In genomic region chr6:83069488-83070246, GRCm38 (mm10) we compare ENCODE assay signal across 10 mouse cellular contexts. TPM values are rescaled to one million over a fixed set of nuclear protein-coding genes. Genes with fewer than 3 reads are reported as not detected.
DNase-seq lines count a peak whose midpoint lies in the region; ATAC-seq and TF ChIP-seq lines count a peak whose summit lies in the region.
"Had no signal": no experiment of that assay in that cellular context is flagged by ENCODE, and none has a peak within 500 bp of the region (broad histone marks: within the 10 kb centered on the region; RNA-seq: fewer than 3 reads in every experiment).

No protein-coding gene starts in this region.

- TF ChIP-seq CTCF in heart, postnatal 0 days (IDR thresholded peaks at IDR 0.05; ENCODE audit: low read depth), result no peak

- no peak for DNase-seq in heart, adult 11 months
- DNase-seq in R1 (ENCODE audit: low read depth, low spot score), result peak; percentile 37
- DNase-seq in heart, postnatal 0 days (ENCODE audit: low spot score), result no peak
- peak; percentile 62 for DNase-seq in midbrain, embryonic 10.5 days (ENCODE audit: low spot score)
- no peak for DNase-seq in urinary bladder, postnatal 4 days (ENCODE audit: low spot score in 2 of 2)
- no peak for DNase-seq in right cerebral cortex, postnatal 4 days
- no peak for DNase-seq in layer of hippocampus, postnatal 25 days (ENCODE audit: extremely low spot score in 1 of 2, low spot score in 1 of 2)
- DNase-seq: spleen, adult 18-20 months had no signal

- no peak overlapping the region for H3K27ac ChIP-seq in heart, embryonic 12.5 days (ENCODE audit: poor library complexity, severe bottlenecking)
- H3K27ac ChIP-seq in heart, postnatal 0 days (ENCODE audit: low read depth), result no peak overlapping the region
- no peak overlapping the region for H3K27ac ChIP-seq in midbrain, embryonic 10.5 days (replicated peaks)

- no peak for ATAC-seq in heart, embryonic 12.5 days (ENCODE audit: insufficient number of reproducible peaks, low FRiP score)
- no peak for ATAC-seq in heart, postnatal 0 days (ENCODE audit: insufficient read depth, low read depth)

- H3K4me2 ChIP-seq in heart, embryonic 12.5 days, result peak overlapping the region; percentile 32
- H3K4me2 ChIP-seq in heart, postnatal 0 days (ENCODE audit: low read depth, low read length), result peak overlapping the region; percentile 13; the same call in 1 of the 2 replicates

- peak overlapping the region; percentile 29 for H3K4me3 ChIP-seq in heart, embryonic 12.5 days
- peak overlapping the region; percentile 35 for H3K4me3 ChIP-seq in heart, postnatal 0 days (ENCODE audit: low read depth, low read length)
- peak overlapping the region; percentile 41 for H3K4me3 ChIP-seq in midbrain, embryonic 10.5 days

- no peaks in the 10 kb centered on the region for H3K36me3 ChIP-seq in heart, embryonic 12.5 days
- H3K36me3 ChIP-seq in heart, postnatal 0 days (replicated peaks; ENCODE audit: control insufficient read depth, insufficient read depth, low read length), result no peaks in the 10 kb centered on the region
- H3K36me3 ChIP-seq in midbrain, embryonic 10.5 days, result no peaks in the 10 kb centered on the region

- peaks cover 27% of the 10 kb centered on the region for H3K4me1 ChIP-seq in heart, embryonic 12.5 days (replicated peaks)
- peaks cover 3% of the 10 kb centered on the region; the same call in 1 of the 2 replicates for H3K4me1 ChIP-seq in heart, postnatal 0 days (ENCODE audit: control insufficient read depth, insufficient read depth)
- H3K4me1 ChIP-seq in midbrain, embryonic 10.5 days, result peaks cover 38% of the 10 kb centered on the region

- WGBS in heart, embryonic 12.5 days, result 1% methylated on average over 69 of the region's 69 CpGs
- 2% methylated on average over 68 of the region's 69 CpGs for WGBS in heart, postnatal 0 days
- 1% methylated on average over 69 of the region's 69 CpGs for WGBS in midbrain, embryonic 10.5 days

- H3K27me3 ChIP-seq in heart, embryonic 12.5 days (replicated peaks), result peaks cover 96% of the 10 kb centered on the region
- H3K27me3 ChIP-seq in heart, postnatal 0 days (ENCODE audit: control insufficient read depth, insufficient read depth, low read length), result peaks cover 97% of the 10 kb centered on the region
- peaks cover 100% of the 10 kb centered on the region for H3K27me3 ChIP-seq in midbrain, embryonic 10.5 days (ENCODE audit: low read depth, poor library complexity, severe bottlenecking)

- no peak for TF ChIP-seq EP300 in heart, postnatal 0 days (IDR thresholded peaks at IDR 0.05; ENCODE audit: low read depth)

- no peak overlapping the region for H3K9ac ChIP-seq in heart, embryonic 12.5 days
- no peak overlapping the region for H3K9ac ChIP-seq in heart, postnatal 0 days (replicated peaks; ENCODE audit: low read depth, low read length)

- H3K9me3 ChIP-seq in heart, embryonic 12.5 days (replicated peaks), result no peaks in the 10 kb centered on the region
- H3K9me3 ChIP-seq in heart, postnatal 0 days (replicated peaks; ENCODE audit: control insufficient read depth, low read length), result no peaks in the 10 kb centered on the region
- H3K9me3 ChIP-seq in midbrain, embryonic 10.5 days (replicated peaks), result no peaks in the 10 kb centered on the region

RNA-seq across cellular contexts. Expression of gene Tlx2, which starts 0.4 kb away (rescaled TPM):
- 0.18 and 0.24 TPM in 2 replicates for polyA plus RNA-seq in heart, embryonic 12.5 days (2016; fragmentation: Nextera tagmentation; extraction: Ambion mirVana)
- not detected in 2 replicates for total RNA-seq in heart, postnatal 0 days (2014; rRNA removed; ENCODE audit: low replicate concordance)
- polyA plus RNA-seq in heart, postnatal 0 days (2015; fragmentation: Nextera tagmentation; extraction: Ambion mirVana), result not detected in 2 replicates
- polyA plus RNA-seq in midbrain, embryonic 10.5 days (2016; fragmentation: Nextera tagmentation; extraction: Ambion mirVana), result 0.79 TPM in 1 of 2 replicates, not detected in the other
- total RNA-seq in layer of hippocampus, postnatal 25 days (2021), result not detected
- polyA plus RNA-seq: cortical plate, adult 2 months had no signal

RNA-seq across cellular contexts. Expression of gene Pcgf1, which starts 8.0 kb away (rescaled TPM):
- 12.5 and 14.9 TPM in 2 replicates for polyA plus RNA-seq in heart, embryonic 12.5 days (2016; fragmentation: Nextera tagmentation; extraction: Ambion mirVana)
- 12.1 and 14.8 TPM in 2 replicates for total RNA-seq in heart, postnatal 0 days (2014; rRNA removed; ENCODE audit: low replicate concordance)
- polyA plus RNA-seq in heart, postnatal 0 days (2015; fragmentation: Nextera tagmentation; extraction: Ambion mirVana), result 13.2 and 14.7 TPM in 2 replicates
- 36.5 and 37.7 TPM in 2 replicates for polyA plus RNA-seq in midbrain, embryonic 10.5 days (2016; fragmentation: Nextera tagmentation; extraction: Ambion mirVana)
- total RNA-seq in layer of hippocampus, postnatal 25 days (2021), result 10 to 100 TPM; 30.3 to 33.0 TPM

RNA-seq across cellular contexts. Expression of gene Dqx1, which starts 12.0 kb away (rescaled TPM):
- 0.48 and 0.64 TPM in 2 replicates for polyA plus RNA-seq in heart, embryonic 12.5 days (2016; fragmentation: Nextera tagmentation; extraction: Ambion mirVana)
- total RNA-seq in heart, postnatal 0 days (2014; rRNA removed; ENCODE audit: low replicate concordance), result not detected in 2 replicates
- polyA plus RNA-seq in heart, postnatal 0 days (2015; fragmentation: Nextera tagmentation; extraction: Ambion mirVana), result 0.08 and 0.32 TPM in 2 replicates
- polyA plus RNA-seq in midbrain, embryonic 10.5 days (2016; fragmentation: Nextera tagmentation; extraction: Ambion mirVana), result 1.8 and 2.0 TPM in 2 replicates
- 1 to 10 TPM in 1 of 2 experiments, under 1 TPM in 1; 0.81 to 1.1 TPM for total RNA-seq in layer of hippocampus, postnatal 25 days (2021)

RNA-seq across cellular contexts. Expression of gene Htra2, which starts 14.6 kb away (rescaled TPM):
- polyA plus RNA-seq in heart, embryonic 12.5 days (2016; fragmentation: Nextera tagmentation; extraction: Ambion mirVana), result 86.7 and 86.9 TPM in 2 replicates
- total RNA-seq in heart, postnatal 0 days (2014; rRNA removed; ENCODE audit: low replicate concordance), result 46.3 and 50.3 TPM in 2 replicates
- polyA plus RNA-seq in heart, postnatal 0 days (2015; fragmentation: Nextera tagmentation; extraction: Ambion mirVana), result 55.4 and 61.9 TPM in 2 replicates
- 79.7 and 82.7 TPM in 2 replicates for polyA plus RNA-seq in midbrain, embryonic 10.5 days (2016; fragmentation: Nextera tagmentation; extraction: Ambion mirVana)
- 10 to 100 TPM; 51.8 to 52.7 TPM for total RNA-seq in layer of hippocampus, postnatal 25 days (2021)

RNA-seq across cellular contexts. Expression of gene Aup1, which starts 15.3 kb away (rescaled TPM):
- polyA plus RNA-seq in heart, embryonic 12.5 days (2016; fragmentation: Nextera tagmentation; extraction: Ambion mirVana), result 120 and 131 TPM in 2 replicates
- 156 and 219 TPM in 2 replicates for total RNA-seq in heart, postnatal 0 days (2014; rRNA removed; ENCODE audit: low replicate concordance)
- polyA plus RNA-seq in heart, postnatal 0 days (2015; fragmentation: Nextera tagmentation; extraction: Ambion mirVana), result 104 and 108 TPM in 2 replicates
- 162 and 175 TPM in 2 replicates for polyA plus RNA-seq in midbrain, embryonic 10.5 days (2016; fragmentation: Nextera tagmentation; extraction: Ambion mirVana)
- total RNA-seq in layer of hippocampus, postnatal 25 days (2021), result 100 to 1,000 TPM; 115 to 121 TPM

Comparison
In these comparisons a context has a peak if more than half of its experiments do, and no peak if none do; other contexts are left out.
1. DNase-seq: peak in R1 (single experiment) and midbrain, embryonic 10.5 days (single experiment); none in heart, adult 11 months (single experiment), heart, postnatal 0 days (single experiment), urinary bladder, postnatal 4 days (0 of 2), right cerebral cortex, postnatal 4 days (single experiment) and layer of hippocampus, postnatal 25 days (0 of 2).
2. Peak in every context shown above with its lines, with median percentiles within 50 percentile points of each other: H3K4me3 ChIP-seq.